Mouse (Mus musculus) thymus, postnatal 25 days (tissue): ENCODE measurements around the gene Gm3543.
"Not testable (repeated sequence)": the region's sequence is repeated elsewhere in the genome, so short reads cannot be mapped to it uniquely, and the experiment has no call there.

Experiments used
- DNase-seq: peaks from one replicate; pipeline ENCODE4 v3.0.0; 2022

The Gm3543 gene

GRCm38 (mm10) chr14:41983225-41983624 lies at the start of gene Gm3543:
Gene Gm3543, minus strand, starts transcription at chr14:41983325.
- DNase-seq: not testable (repeated sequence)

GRCm38 (mm10) chr14:41968596-41968995 lies 14.5 kb downstream of the Gm3543 start:
- DNase-seq: not testable (repeated sequence)

GRCm38 (mm10) chr14:41967827-41968226 lies 15.3 kb downstream of the Gm3543 start, which contains the start of gene Gm6401:
Gene Gm6401, minus strand, starts transcription at chr14:41967927.
- not testable (repeated sequence) for DNase-seq

- DNase-seq: not testable (repeated sequence)
These were observed 19.0 kb downstream of the Gm3543 start for GRCm38 (mm10) chr14:41964095-41964494.

GRCm38 (mm10) chr14:41943695-41944094 lies 39.4 kb downstream of the Gm3543 start, which contains the start of gene 1700024B05Rik:
Gene 1700024B05Rik, plus strand, starts transcription at chr14:41943995.
- DNase-seq: not testable (repeated sequence)
